Mouse (Mus musculus) neural tube, embryonic 10.5 days (tissue): ENCODE measurements at regions not wholly inside any gene's neighbourhood (a gene's known extent, or its start where the extent isn't known, plus 50 kb on each side); places are given as distances from the start of the nearest gene placed in this dataset.

Source experiments
- DNase-seq: peaks from one replicate; pipeline ENCODE4 v3.0.0-alpha.2; 2017; ENCODE audit warnings: low spot score; ENCODE audit errors: extremely low spot score

- no peak for DNase-seq
Observed at GRCm38 (mm10) chr13:60237091-60237490, 59.9 kb upstream of the Gas1 start.

- no peak for DNase-seq
Observed at GRCm38 (mm10) chr13:60242447-60243109, 65.4 kb upstream of the Gas1 start.

DNA sequence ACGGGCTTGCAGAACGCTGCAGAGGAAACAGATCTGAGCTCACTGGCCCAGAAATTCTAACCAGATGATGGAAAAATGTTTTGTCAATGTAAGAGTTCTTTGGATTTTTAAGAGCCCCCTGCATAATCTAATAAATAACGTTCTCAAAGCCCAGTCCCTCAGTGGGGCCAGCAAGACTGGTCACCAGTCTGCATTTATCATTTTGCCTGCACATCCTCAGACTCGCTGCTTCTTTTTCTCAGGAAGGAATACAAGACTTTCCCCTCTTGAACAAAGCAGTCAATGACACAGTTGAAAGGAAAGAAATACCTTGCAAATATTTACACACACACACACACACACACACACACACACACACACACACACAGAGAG is 65.9 kb upstream of the Gas1 start:
- DNase-seq, result no peak

GRCm38 (mm10) chr13:60255162-60255561 is 78.0 kb upstream of the Gas1 start:
- no peak for DNase-seq

DNA sequence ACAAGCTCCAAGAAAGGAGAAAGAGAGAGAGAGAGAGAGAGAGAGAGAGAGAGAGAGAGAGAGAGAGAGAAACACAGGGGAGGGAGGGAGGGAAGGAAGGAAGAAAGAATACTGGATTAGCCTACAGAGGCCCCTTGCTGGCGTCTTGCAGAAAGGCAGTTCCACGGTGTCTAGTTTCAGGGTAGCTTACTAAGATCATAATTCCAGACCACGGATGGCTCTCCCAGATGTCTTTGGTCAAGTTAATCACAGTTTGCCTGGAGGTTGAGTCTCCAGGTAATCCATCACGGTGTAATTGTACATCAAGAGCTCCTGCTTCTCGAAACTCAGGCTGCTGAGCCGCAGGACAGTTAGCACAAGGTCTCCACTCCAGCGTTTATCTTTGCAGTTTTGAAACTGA is 78.5 kb upstream of the Gas1 start:
- no peak for DNase-seq

DNA sequence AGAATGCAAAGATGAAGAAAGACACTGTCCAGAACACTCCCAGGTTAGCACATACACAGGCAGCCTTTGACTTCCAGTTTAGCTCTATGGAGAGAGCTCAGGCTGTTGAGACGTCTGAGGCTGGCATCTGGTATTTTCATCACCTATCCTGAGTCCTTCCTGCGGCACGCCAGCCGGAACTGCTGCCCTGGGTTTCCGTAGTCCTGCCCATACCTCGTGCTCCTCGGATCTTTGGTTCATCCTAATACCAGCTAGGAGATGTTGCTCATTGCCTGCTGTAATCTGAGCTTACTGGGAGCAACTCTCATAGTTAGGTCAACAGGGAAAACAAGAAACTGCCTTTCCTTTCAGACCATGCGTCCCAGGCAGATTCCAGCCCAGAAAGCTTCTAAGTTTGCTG is 79.8 kb upstream of the Gas1 start:
- DNase-seq, result no peak

DNA sequence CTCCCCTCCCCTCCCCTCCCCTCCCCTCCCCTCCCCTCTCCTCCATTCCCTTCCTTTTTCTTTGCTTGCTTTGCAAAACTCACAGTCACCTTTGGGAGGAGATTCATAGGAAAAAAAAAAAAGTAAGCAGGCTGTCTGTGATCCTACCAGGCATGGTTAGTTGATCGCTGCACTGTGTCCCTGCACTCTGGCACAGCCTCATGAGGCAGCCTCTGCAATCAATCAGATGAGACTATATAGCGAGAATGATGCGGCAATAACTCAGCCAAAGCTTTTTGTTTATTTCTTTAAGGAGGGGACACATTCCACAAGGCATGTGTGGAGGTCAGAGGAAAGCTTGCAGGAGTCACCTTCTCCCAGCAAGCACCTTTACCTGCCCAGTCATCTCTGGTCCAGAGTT is 80.7 kb upstream of the Gas1 start:
- DNase-seq, result no peak

DNA sequence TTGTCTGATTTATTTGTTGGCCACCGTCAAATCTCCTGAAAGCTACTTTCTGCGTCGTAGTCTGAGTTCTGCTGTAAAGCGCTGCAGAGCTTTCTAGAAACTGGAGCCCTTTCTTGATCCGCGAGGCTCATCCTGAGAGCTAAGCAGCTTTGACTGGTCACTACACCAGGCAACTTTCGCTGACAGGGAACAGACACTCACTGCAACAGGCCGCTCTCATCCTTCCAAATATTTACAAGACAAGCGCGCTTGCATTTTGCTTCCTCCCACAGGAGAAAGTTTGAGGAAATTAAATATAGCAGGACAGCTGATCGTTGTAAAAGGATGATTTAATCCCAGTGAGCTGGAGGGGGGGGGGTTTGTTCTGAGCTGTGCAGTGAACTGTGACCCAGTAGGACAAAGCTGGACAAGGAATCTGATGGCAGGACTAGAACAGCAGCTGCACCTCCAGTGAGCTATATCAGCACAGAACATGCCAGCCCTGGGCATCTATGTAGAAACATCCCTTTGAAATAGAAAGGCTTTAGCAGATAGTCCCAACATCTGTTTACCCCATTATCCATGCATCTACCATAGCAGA is 85.4 kb upstream of the Gas1 start:
- no peak for DNase-seq

DNA sequence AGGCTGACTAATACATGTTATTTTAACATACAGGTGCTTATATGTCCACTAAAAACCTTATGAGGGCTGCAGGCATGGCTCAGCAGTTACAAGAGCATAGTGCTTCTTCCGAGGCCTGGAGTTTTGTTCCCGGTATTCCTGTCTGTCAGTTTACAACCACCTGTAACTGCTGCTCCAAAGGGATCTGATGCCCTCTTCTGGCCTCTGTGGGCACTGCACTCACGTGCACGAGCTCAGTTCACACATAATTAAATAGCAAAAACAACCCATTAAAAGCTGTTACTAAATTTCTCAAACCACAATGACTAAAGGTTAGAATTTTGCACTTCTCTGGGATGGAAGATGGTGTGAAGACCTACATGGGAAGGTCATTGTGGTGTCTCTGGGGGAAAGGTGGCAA is 87.3 kb upstream of the Gas1 start:
- no peak for DNase-seq

GRCm38 (mm10) chr13:60267557-60267956 is 90.4 kb upstream of the Gas1 start:
- no peak for DNase-seq

DNA sequence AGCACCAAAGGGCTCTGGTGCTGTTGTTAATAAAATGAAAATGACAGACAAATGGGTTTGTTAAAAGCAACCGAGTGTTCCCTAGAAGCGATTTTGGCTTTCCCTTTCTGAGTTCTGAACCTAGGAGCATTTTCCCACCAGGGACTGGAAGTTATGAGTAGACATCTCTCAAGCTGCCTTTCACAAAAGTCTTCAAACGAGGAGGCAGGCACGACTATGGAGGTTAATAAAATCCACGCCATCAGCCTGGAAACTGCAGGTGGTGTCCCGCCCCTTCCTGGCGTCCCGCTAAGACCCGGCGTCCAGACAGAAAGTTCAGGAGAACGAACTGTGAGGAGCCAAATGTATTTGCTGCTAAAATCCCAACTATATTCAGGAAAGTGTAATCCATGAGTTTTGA is 91.1 kb upstream of the Gas1 start:
- no peak for DNase-seq

- DNase-seq, result no peak
Observed at GRCm38 (mm10) chr13:60269406-60269841, 92.3 kb upstream of the Gas1 start.

DNA sequence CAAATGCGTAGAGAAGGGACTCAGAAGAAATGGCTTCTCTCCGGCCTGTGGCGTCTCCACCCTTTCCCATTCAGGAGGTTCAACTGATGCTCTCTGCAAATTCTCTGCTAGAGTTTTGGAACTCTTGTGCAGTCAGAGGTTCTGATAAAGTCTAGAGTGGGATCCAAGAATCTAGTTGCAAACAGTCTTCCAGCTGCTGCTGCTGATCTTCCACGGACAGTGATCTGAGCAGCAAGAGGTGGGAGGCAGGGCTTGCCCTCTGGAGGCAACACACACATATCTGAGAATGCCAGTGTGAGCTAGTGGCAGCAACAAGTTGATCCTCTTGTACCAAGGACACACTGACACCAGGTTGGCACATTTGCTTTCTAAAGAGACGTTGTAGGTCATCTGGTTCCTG is 93.4 kb upstream of the Gas1 start:
- no peak for DNase-seq

DNA sequence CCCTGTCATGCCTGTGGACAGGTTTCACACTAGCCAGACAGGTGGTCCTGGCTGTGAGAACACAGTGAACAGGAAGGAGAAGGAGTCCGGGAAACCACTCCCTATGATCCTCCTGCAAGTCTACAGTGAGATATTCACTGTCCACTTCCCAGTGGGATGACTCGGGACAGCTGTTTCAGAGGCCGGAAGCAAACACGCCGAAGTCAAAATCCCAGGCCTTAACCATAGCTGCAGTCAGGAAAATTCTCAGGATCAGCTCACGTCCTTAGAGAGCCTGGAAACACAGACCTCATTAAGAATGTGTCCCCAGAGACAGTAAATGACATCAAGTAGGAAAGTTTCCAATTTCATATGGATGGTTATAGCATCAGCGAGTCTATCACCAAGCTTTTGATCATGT is 96.2 kb upstream of the Gas1 start:
- DNase-seq, result no peak

GRCm38 (mm10) chr13:60282543-60283251 is 105.5 kb upstream of the Gas1 start:
- DNase-seq, result no peak

DNA sequence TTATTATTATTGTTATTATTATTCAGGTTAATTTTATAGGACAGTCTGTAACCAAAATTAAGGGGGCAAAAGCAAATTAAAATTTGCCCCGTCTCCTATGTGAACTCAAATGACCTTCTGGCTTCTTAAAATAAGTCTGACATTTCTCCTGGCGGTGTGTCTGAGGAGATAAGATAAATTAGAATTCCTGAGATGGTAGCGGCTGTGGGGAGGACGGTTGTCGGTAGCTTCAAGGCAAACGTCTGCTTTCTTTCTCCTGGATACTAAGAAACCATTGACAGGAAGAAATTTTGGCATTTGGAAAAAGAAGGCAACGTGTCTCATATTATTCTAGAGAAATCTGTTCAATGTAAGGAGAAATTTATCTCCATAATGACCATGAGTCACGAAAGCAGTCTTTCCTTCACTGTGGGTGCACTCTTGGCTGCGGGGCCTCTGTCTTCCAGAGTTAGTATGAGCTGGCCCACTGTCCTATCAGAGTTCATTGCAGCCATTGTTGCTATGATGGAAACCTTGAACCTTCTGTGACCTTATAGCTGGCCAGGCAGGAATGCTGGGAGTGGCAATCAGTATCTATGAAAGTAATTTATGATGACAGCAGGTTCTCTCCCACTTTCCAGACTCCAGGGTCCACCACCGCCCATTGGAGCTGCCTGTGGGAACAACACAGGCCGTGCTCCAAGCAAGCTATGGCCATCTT is 109.5 kb upstream of the Gas1 start:
- no peak for DNase-seq

- DNase-seq, result no peak
Observed at GRCm38 (mm10) chr13:60289650-60290049, 112.5 kb upstream of the Gas1 start.

DNA sequence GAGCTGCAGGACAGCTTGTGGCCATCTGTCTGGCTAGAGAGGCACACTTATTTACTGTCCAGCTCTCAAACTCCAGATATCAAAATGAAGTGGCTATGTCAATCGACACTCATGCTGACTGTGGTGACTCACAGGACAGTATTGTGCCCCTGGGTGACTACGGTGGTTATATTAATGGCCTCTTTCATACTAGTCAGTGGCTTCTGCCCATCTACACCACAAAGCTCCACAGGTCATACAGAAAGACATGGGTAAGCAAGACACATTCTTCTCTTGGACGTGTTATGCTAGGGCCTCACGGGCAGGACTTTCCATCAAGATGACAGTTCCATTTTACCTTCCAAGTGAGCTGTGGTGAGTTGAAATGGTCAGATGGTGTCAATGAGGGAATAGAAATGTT is 113.7 kb upstream of the Gas1 start:
- DNase-seq, result no peak

GRCm38 (mm10) chr13:60291344-60291743 is 114.2 kb upstream of the Gas1 start:
- DNase-seq, result no peak

- no peak for DNase-seq
Observed at GRCm38 (mm10) chr13:60296201-60296895, 119.2 kb upstream of the Gas1 start.

GRCm38 (mm10) chr13:60296896-60297275 is 119.7 kb upstream of the Gas1 start:
- DNase-seq, result no peak

GRCm38 (mm10) chr13:60298575-60298974 is 121.4 kb upstream of the Gas1 start:
- no peak for DNase-seq
